Mouse (Mus musculus) T-helper 17 cell (primary cell): ENCODE measurements at regions not wholly inside any gene's neighbourhood (a gene's known extent, or its start where the extent isn't known, plus 50 kb on each side); places are given as distances from the start of the nearest gene placed in this dataset.
"Not testable (repeated sequence)": the region's sequence is repeated elsewhere in the genome, so short reads cannot be mapped to it uniquely, and the experiment has no call there.

Source experiments
- in situ Hi-C, 2 experiments: fragments of 300-600 bp; cut with MboI, MseI; formaldehyde crosslinking; loops; 1 replicate in 1 of 2; 2 replicates in 1 of 2; pipeline ENCODE4 v1.15.1; 2025; ENCODE audit warnings: high pct_unique_total_duplicates in 2 of 2

- in situ Hi-C loops, result no loop called here
Measured at GRCm38 (mm10) chr1:181262496-181262895, 50.7 kb upstream of the Wdr26 start.

GRCm38 (mm10) chr1:181263216-181263615, 51.4 kb upstream of the Wdr26 start:
- in situ Hi-C loops, result no loop called here

GRCm38 (mm10) chr1:181270469-181270868, 58.7 kb upstream of the Wdr26 start:
- in situ Hi-C loops, result not testable (repeated sequence)

GRCm38 (mm10) chr1:181271164-181271563, 59.4 kb upstream of the Wdr26 start:
- in situ Hi-C loops, result no loop called here

GRCm38 (mm10) chr1:181271821-181272220, 60.0 kb upstream of the Wdr26 start:
- in situ Hi-C loops, result no loop called here

GRCm38 (mm10) chr1:181272622-181273296, 61.0 kb upstream of the Wdr26 start:
- in situ Hi-C loops, result no loop called here

GRCm38 (mm10) chr1:181273540-181274204, 61.9 kb upstream of the Wdr26 start:
- in situ Hi-C loops, result no loop called here

GRCm38 (mm10) chr1:181280826-181281225, 69.0 kb upstream of the Wdr26 start:
- in situ Hi-C loops, result loop anchor here in 1 of 2 experiments (5.0 kb wide), 1 partner anchor 261 kb away; no protein-coding TSS in a partner anchor

- in situ Hi-C loops, result loop anchor here in 1 of 2 experiments (5.0 kb wide), 1 partner anchor 259 kb away; no protein-coding TSS in a partner anchor
Measured at GRCm38 (mm10) chr1:181282986-181283385, 69.4 kb upstream of the Cnih3 start.

GRCm38 (mm10) chr1:181283539-181283938, 68.9 kb upstream of the Cnih3 start:
- in situ Hi-C loops, result loop anchor here in 1 of 2 experiments (5.0 kb wide), 1 partner anchor 259 kb away; no protein-coding TSS in a partner anchor

- in situ Hi-C loops, result loop anchor here (5.0 kb wide), 2 partner anchors 248 to 258 kb away; no protein-coding TSS in a partner anchor
Measured at GRCm38 (mm10) chr1:181284301-181285197, 67.9 kb upstream of the Cnih3 start.

- in situ Hi-C loops, result loop anchor here in 1 of 2 experiments (5.0 kb wide), 1 partner anchor 247 kb away; no protein-coding TSS in a partner anchor
Measured at GRCm38 (mm10) chr1:181285600-181285999, 66.8 kb upstream of the Cnih3 start.

GRCm38 (mm10) chr1:181286146-181286545, 66.3 kb upstream of the Cnih3 start:
- in situ Hi-C loops, result loop anchor here in 1 of 2 experiments (5.0 kb wide), 1 partner anchor 246 kb away; no protein-coding TSS in a partner anchor

GRCm38 (mm10) chr1:181287166-181287565, 65.3 kb upstream of the Cnih3 start:
- in situ Hi-C loops, result loop anchor here in 1 of 2 experiments (5.0 kb wide), 1 partner anchor 245 kb away; no protein-coding TSS in a partner anchor

- in situ Hi-C loops, result loop anchor here (5.0 to 10.0 kb wide), 2 partner anchors 243 to 495 kb away; no protein-coding TSS in a partner anchor
Measured at GRCm38 (mm10) chr1:181289385-181290035, 62.9 kb upstream of the Cnih3 start.

- in situ Hi-C loops, result loop anchor here in 1 of 2 experiments (10.0 kb wide), 1 partner anchor 494 kb away; no protein-coding TSS in a partner anchor
Measured at GRCm38 (mm10) chr1:181291202-181291601, 61.2 kb upstream of the Cnih3 start.

- in situ Hi-C loops, result loop anchor here in 1 of 2 experiments (10.0 kb wide), 1 partner anchor 493 kb away; no protein-coding TSS in a partner anchor
Measured at GRCm38 (mm10) chr1:181291966-181292365, 60.5 kb upstream of the Cnih3 start.

- in situ Hi-C loops, result loop anchor here in 1 of 2 experiments (10.0 kb wide), 1 partner anchor 492 kb away; no protein-coding TSS in a partner anchor
Measured at GRCm38 (mm10) chr1:181293079-181293865, 59.2 kb upstream of the Cnih3 start.

- in situ Hi-C loops, result loop anchor here in 1 of 2 experiments (10.0 kb wide), 1 partner anchor 489 kb away; no protein-coding TSS in a partner anchor
Measured at GRCm38 (mm10) chr1:181295651-181296050, 56.8 kb upstream of the Cnih3 start.
